Mouse (Mus musculus) heart, adult 9 months (tissue): ENCODE data around the gene Nudt22.
A peak's percentile ranks its signal among the peaks of the same experiment; 100 is the strongest.
"Not testable (repeated sequence)": the region's sequence is repeated elsewhere in the genome, so short reads cannot be mapped to it uniquely, and the experiment has no call there.

ENCODE experiments used
- DNase-seq, 2 experiments: peaks; one replicate each; pipeline ENCODE4 v3.0.0; 2022; ENCODE audit warnings: low spot score in 2 of 2

Nudt22 gene

GRCm38 (mm10) chr19:6995255-6995991 lies 494 bp downstream of the Nudt22 start:
- DNase-seq = no peak

- DNase-seq = no peak
Measured at GRCm38 (mm10) chr19:6994489-6994888, 1.4 kb downstream of the Nudt22 start.

GRCm38 (mm10) chr19:6994002-6994401 lies 1.9 kb downstream of the Nudt22 start:
- no peak for DNase-seq

GRCm38 (mm10) chr19:6993011-6993770 lies 2.7 kb downstream of the Nudt22 start:
- DNase-seq = no peak

GRCm38 (mm10) chr19:6992011-6992858 lies 3.7 kb downstream of the Nudt22 start, which contains the start of gene Dnajc4:
TSS of gene Dnajc4 (minus strand) at chr19:6992572.
- peak; percentile 97 for DNase-seq

- not testable (repeated sequence) for DNase-seq
Measured at GRCm38 (mm10) chr19:6991166-6991565, 4.8 kb downstream of the Nudt22 start.

GRCm38 (mm10) chr19:6990712-6991111 lies 5.2 kb downstream of the Nudt22 start:
- DNase-seq = no peak

GRCm38 (mm10) chr19:6989251-6989650 lies 6.7 kb downstream of the Nudt22 start:
- DNase-seq = no peak

GRCm38 (mm10) chr19:6987904-6988285 lies 8.0 kb downstream of the Nudt22 start:
- no peak for DNase-seq

- peak in 1 of 2 experiments; percentile 73 for DNase-seq
Measured at GRCm38 (mm10) chr19:6987061-6987903, 8.6 kb downstream of the Nudt22 start, which contains the start of gene Vegfb. TSS of gene Vegfb (minus strand) at chr19:6987651.

- DNase-seq = no peak
Measured at GRCm38 (mm10) chr19:6985951-6986708, 9.8 kb downstream of the Nudt22 start.

- DNase-seq = no peak
Measured at GRCm38 (mm10) chr19:6985300-6985699, 10.6 kb downstream of the Nudt22 start.

- no peak for DNase-seq
Measured at GRCm38 (mm10) chr19:6983621-6984020, 12.3 kb downstream of the Nudt22 start.

GRCm38 (mm10) chr19:6981465-6981864 lies 14.5 kb downstream of the Nudt22 start:
- no peak for DNase-seq

- peak; percentile 99 for DNase-seq
Measured at GRCm38 (mm10) chr19:6980381-6981093, 15.4 kb downstream of the Nudt22 start, which contains the start of gene Fkbp2. TSS of gene Fkbp2 (minus strand) at chr19:6980501.

GRCm38 (mm10) chr19:6979486-6980380 lies 16.2 kb downstream of the Nudt22 start:
- DNase-seq = peak; percentile 99

- DNase-seq = peak in 1 of 2 experiments; percentile 55
Measured at GRCm38 (mm10) chr19:6979001-6979479, 16.9 kb downstream of the Nudt22 start.

GRCm38 (mm10) chr19:6978639-6978974 lies 17.3 kb downstream of the Nudt22 start:
- DNase-seq = no peak
